Mouse (Mus musculus): ENCODE results near the gene Man2a1. TPM values are rescaled to one million over a fixed set of nuclear protein-coding genes. Genes with fewer than 3 reads are reported as not detected.

Gene Man2a1
- polyA plus RNA-seq, 1 experiment from 2014 or later = 13.7 TPM

GRCm38 (mm10) chr17:64630506-64630905, 30.0 kb downstream of the Man2a1 start:
- no peak overlapping the region for H3K9ac ChIP-seq (ENCODE audit: low read length)
- H3K27me3 ChIP-seq (ENCODE audit: control insufficient read depth, insufficient read depth, low read length) = no peaks in the 10 kb centered on the region
- no peak overlapping the region for H3K4me3 ChIP-seq (replicated peaks; ENCODE audit: low read length)
- no peak overlapping the region for H3K4me2 ChIP-seq (ENCODE audit: low read depth, low read length)
- no peaks in the 10 kb centered on the region for H3K4me1 ChIP-seq (ENCODE audit: control insufficient read depth, insufficient read depth, low read length)
- H3K36me3 ChIP-seq (ENCODE audit: control insufficient read depth, insufficient read depth, low read length) = no peaks in the 10 kb centered on the region
- ATAC-seq (ENCODE audit: insufficient read depth, low FRiP score) = no peak
- H3K9me3 ChIP-seq (replicated peaks; ENCODE audit: control insufficient read depth, low read length) = no peaks in the 10 kb centered on the region
- 93% methylated on average over 12 of the region's 12 CpGs for WGBS
- no peak overlapping the region for H3K27ac ChIP-seq (ENCODE audit: low read length)

- Histone ChIP-seq H3K9ac (ENCODE audit: low read length) (no peak overlapping the region), H3K9me3 (replicated peaks; ENCODE audit: control insufficient read depth, low read length) (no peaks in the 10 kb centered on the region), H3K4me1 (ENCODE audit: control insufficient read depth, insufficient read depth, low read length) (0 out of 2 replicates have a peak, but pooled peaks cover 4% of the 10 kb centered on the region), H3K27ac (ENCODE audit: low read length) (no peak overlapping the region), H3K36me3 (ENCODE audit: control insufficient read depth, insufficient read depth, low read length) (peaks cover 6% of the 10 kb centered on the region; the same call in 1 of the 2 replicates), H3K4me3 (replicated peaks; ENCODE audit: low read length) (no peak overlapping the region), H3K4me2 (ENCODE audit: low read depth, low read length) (no peak overlapping the region), H3K27me3 (ENCODE audit: control insufficient read depth, insufficient read depth, low read length) (no peaks in the 10 kb centered on the region)
- 80% methylated on average over 8 of the region's 8 CpGs for WGBS
- ATAC-seq (ENCODE audit: insufficient read depth, low FRiP score) = no peak
Observed at GRCm38 (mm10) chr17:64637868-64638537, 37.5 kb downstream of the Man2a1 start.

GRCm38 (mm10) chr17:64641376-64641775, 40.8 kb downstream of the Man2a1 start:
- WGBS = 81% methylated on average over 3 of the region's 3 CpGs
- Histone ChIP-seq H3K36me3 (ENCODE audit: control insufficient read depth, insufficient read depth, low read length) (peaks cover 6% of the 10 kb centered on the region; the same call in 1 of the 2 replicates), H3K9me3 (replicated peaks; ENCODE audit: control insufficient read depth, low read length) (no peaks in the 10 kb centered on the region)

GRCm38 (mm10) chr17:64643644-64644043, 43.1 kb downstream of the Man2a1 start:
- WGBS = 40% methylated on average over 7 of the region's 7 CpGs
- 0 out of 2 replicates have a peak, but pooled peaks cover 4% of the 10 kb centered on the region for H3K4me1 ChIP-seq (ENCODE audit: control insufficient read depth, insufficient read depth, low read length)
- H3K9ac ChIP-seq (ENCODE audit: low read length) = peak overlapping the region; percentile 12; the same call in 1 of the 2 replicates
- H3K9me3 ChIP-seq (replicated peaks; ENCODE audit: control insufficient read depth, low read length) = no peaks in the 10 kb centered on the region
- H3K27ac ChIP-seq (ENCODE audit: low read length) = no peak overlapping the region
- H3K36me3 ChIP-seq (ENCODE audit: control insufficient read depth, insufficient read depth, low read length) = peaks cover 6% of the 10 kb centered on the region; the same call in 1 of the 2 replicates
- H3K27me3 ChIP-seq (ENCODE audit: control insufficient read depth, insufficient read depth, low read length) = no peaks in the 10 kb centered on the region
- no peak for ATAC-seq (ENCODE audit: insufficient read depth, low FRiP score)
- H3K4me2 ChIP-seq (ENCODE audit: low read depth, low read length) = no peak overlapping the region
- no peak overlapping the region for H3K4me3 ChIP-seq (replicated peaks; ENCODE audit: low read length)

More at GRCm38 (mm10) chr17:64641376-64641775, 40.8 kb downstream of the Man2a1 start:
- no peak for ATAC-seq (ENCODE audit: insufficient read depth, low FRiP score)
- Histone ChIP-seq H3K4me3 (replicated peaks; ENCODE audit: low read length) (no peak overlapping the region), H3K4me1 (ENCODE audit: control insufficient read depth, insufficient read depth, low read length) (0 out of 2 replicates have a peak, but pooled peaks cover 4% of the 10 kb centered on the region), H3K4me2 (ENCODE audit: low read depth, low read length) (no peak overlapping the region), H3K27me3 (ENCODE audit: control insufficient read depth, insufficient read depth, low read length) (no peaks in the 10 kb centered on the region), H3K9ac (ENCODE audit: low read length) (no peak overlapping the region), H3K27ac (ENCODE audit: low read length) (no peak overlapping the region)

- Histone ChIP-seq H3K27me3 (ENCODE audit: control insufficient read depth, insufficient read depth, low read length) (no peaks in the 10 kb centered on the region), H3K9ac (ENCODE audit: low read length) (no peak overlapping the region), H3K4me1 (ENCODE audit: control insufficient read depth, insufficient read depth, low read length) (0 out of 2 replicates have a peak, but pooled peaks cover 4% of the 10 kb centered on the region), H3K36me3 (ENCODE audit: control insufficient read depth, insufficient read depth, low read length) (no peaks in the 10 kb centered on the region), H3K4me2 (ENCODE audit: low read depth, low read length) (no peak overlapping the region), H3K4me3 (replicated peaks; ENCODE audit: low read length) (no peak overlapping the region), H3K9me3 (replicated peaks; ENCODE audit: control insufficient read depth, low read length) (no peaks in the 10 kb centered on the region), H3K27ac (ENCODE audit: low read length) (no peak overlapping the region)
- WGBS = 58% methylated on average over 8 of the region's 8 CpGs
- peak; percentile 47; the same call in 1 of the 2 replicates for ATAC-seq (ENCODE audit: insufficient read depth, low FRiP score)
Observed at GRCm38 (mm10) chr17:64644888-64645605, 44.5 kb downstream of the Man2a1 start.

GRCm38 (mm10) chr17:64647396-64647795, 46.9 kb downstream of the Man2a1 start:
- Histone ChIP-seq H3K4me3 (replicated peaks; ENCODE audit: low read length) (no peak overlapping the region), H3K36me3 (ENCODE audit: control insufficient read depth, insufficient read depth, low read length) (peaks cover 10% of the 10 kb centered on the region), H3K4me1 (ENCODE audit: control insufficient read depth, insufficient read depth, low read length) (no peaks in the 10 kb centered on the region), H3K9ac (ENCODE audit: low read length) (no peak overlapping the region), H3K27me3 (ENCODE audit: control insufficient read depth, insufficient read depth, low read length) (no peaks in the 10 kb centered on the region), H3K27ac (ENCODE audit: low read length) (no peak overlapping the region), H3K4me2 (ENCODE audit: low read depth, low read length) (no peak overlapping the region), H3K9me3 (replicated peaks; ENCODE audit: control insufficient read depth, low read length) (peaks cover 2% of the 10 kb centered on the region; the same call in 1 of the 2 replicates)
- WGBS = 82% methylated on average over 9 of the region's 9 CpGs
- ATAC-seq (ENCODE audit: insufficient read depth, low FRiP score) = no peak

- H3K36me3 ChIP-seq (ENCODE audit: control insufficient read depth, insufficient read depth, low read length) = peaks cover 14% of the 10 kb centered on the region
- H3K27ac ChIP-seq (ENCODE audit: low read length) = no peak overlapping the region
- H3K9me3 ChIP-seq (replicated peaks; ENCODE audit: control insufficient read depth, low read length) = peaks cover 5% of the 10 kb centered on the region; the same call in 1 of the 2 replicates
- 91% methylated on average over 9 of the region's 9 CpGs for WGBS
- H3K4me1 ChIP-seq (ENCODE audit: control insufficient read depth, insufficient read depth, low read length) = no peaks in the 10 kb centered on the region
- no peak overlapping the region for H3K4me3 ChIP-seq (replicated peaks; ENCODE audit: low read length)
- no peak for ATAC-seq (ENCODE audit: insufficient read depth, low FRiP score)
- H3K27me3 ChIP-seq (ENCODE audit: control insufficient read depth, insufficient read depth, low read length) = no peaks in the 10 kb centered on the region
- H3K9ac ChIP-seq (ENCODE audit: low read length) = no peak overlapping the region
- no peak overlapping the region for H3K4me2 ChIP-seq (ENCODE audit: low read depth, low read length)
Observed at GRCm38 (mm10) chr17:64650702-64651101, 50.2 kb downstream of the Man2a1 start.

- 98% methylated on average over 2 of the region's 2 CpGs for WGBS
- no peak for ATAC-seq (ENCODE audit: insufficient read depth, low FRiP score)
Observed at GRCm38 (mm10) chr17:64653621-64654020, 53.1 kb downstream of the Man2a1 start.

GRCm38 (mm10) chr17:64659682-64660081, 59.1 kb downstream of the Man2a1 start:
- ATAC-seq (ENCODE audit: insufficient read depth, low FRiP score) = no peak
- H3K9ac ChIP-seq (ENCODE audit: low read length) = no peak overlapping the region
- no peak overlapping the region for H3K27ac ChIP-seq (ENCODE audit: low read length)
- 0 out of 2 replicates have a peak, but pooled peaks cover 3% of the 10 kb centered on the region for H3K9me3 ChIP-seq (replicated peaks; ENCODE audit: control insufficient read depth, low read length)
- no peaks in the 10 kb centered on the region for H3K27me3 ChIP-seq (ENCODE audit: control insufficient read depth, insufficient read depth, low read length)
- WGBS = 69% methylated on average over 4 of the region's 4 CpGs
- no peak overlapping the region for H3K4me2 ChIP-seq (ENCODE audit: low read depth, low read length)
- H3K4me3 ChIP-seq (replicated peaks; ENCODE audit: low read length) = no peak overlapping the region
- peaks cover 17% of the 10 kb centered on the region for H3K36me3 ChIP-seq (ENCODE audit: control insufficient read depth, insufficient read depth, low read length)
- H3K4me1 ChIP-seq (ENCODE audit: control insufficient read depth, insufficient read depth, low read length) = no peaks in the 10 kb centered on the region

More at GRCm38 (mm10) chr17:64653621-64654020, 53.1 kb downstream of the Man2a1 start:
- Histone ChIP-seq H3K4me1 (ENCODE audit: control insufficient read depth, insufficient read depth, low read length) (no peaks in the 10 kb centered on the region), H3K27ac (ENCODE audit: low read length) (no peak overlapping the region), H3K9ac (ENCODE audit: low read length) (no peak overlapping the region), H3K4me3 (replicated peaks; ENCODE audit: low read length) (no peak overlapping the region), H3K36me3 (ENCODE audit: control insufficient read depth, insufficient read depth, low read length) (peaks cover 20% of the 10 kb centered on the region), H3K9me3 (replicated peaks; ENCODE audit: control insufficient read depth, low read length) (peaks cover 5% of the 10 kb centered on the region; the same call in 1 of the 2 replicates), H3K4me2 (ENCODE audit: low read depth, low read length) (no peak overlapping the region), H3K27me3 (ENCODE audit: control insufficient read depth, insufficient read depth, low read length) (no peaks in the 10 kb centered on the region)
